Mouse (Mus musculus): ENCODE measurements around the gene Hist1h1c. TPM values are rescaled to one million over a fixed set of nuclear protein-coding genes. Genes with fewer than 3 reads are reported as not detected.
"Not testable (repeated sequence)": the region's sequence is repeated elsewhere in the genome, so short reads cannot be mapped to it uniquely, and the experiment has no call there.

Gene Hist1h1c
- total RNA-seq, 1 experiment from 2014 or later, result 345 TPM

GRCm38 (mm10) chr13:23709714-23710373 lies 28.8 kb upstream of the Hist1h1c start:
- ATAC-seq (replicated peaks in 1 of 2; ENCODE audit: insufficient read depth in 1 of 2, low FRiP score in 2 of 2, low TSS enrichment in 1 of 2, low read depth in 1 of 2, poor library complexity in 2 of 2, severe bottlenecking in 2 of 2), result no peak

DNA sequence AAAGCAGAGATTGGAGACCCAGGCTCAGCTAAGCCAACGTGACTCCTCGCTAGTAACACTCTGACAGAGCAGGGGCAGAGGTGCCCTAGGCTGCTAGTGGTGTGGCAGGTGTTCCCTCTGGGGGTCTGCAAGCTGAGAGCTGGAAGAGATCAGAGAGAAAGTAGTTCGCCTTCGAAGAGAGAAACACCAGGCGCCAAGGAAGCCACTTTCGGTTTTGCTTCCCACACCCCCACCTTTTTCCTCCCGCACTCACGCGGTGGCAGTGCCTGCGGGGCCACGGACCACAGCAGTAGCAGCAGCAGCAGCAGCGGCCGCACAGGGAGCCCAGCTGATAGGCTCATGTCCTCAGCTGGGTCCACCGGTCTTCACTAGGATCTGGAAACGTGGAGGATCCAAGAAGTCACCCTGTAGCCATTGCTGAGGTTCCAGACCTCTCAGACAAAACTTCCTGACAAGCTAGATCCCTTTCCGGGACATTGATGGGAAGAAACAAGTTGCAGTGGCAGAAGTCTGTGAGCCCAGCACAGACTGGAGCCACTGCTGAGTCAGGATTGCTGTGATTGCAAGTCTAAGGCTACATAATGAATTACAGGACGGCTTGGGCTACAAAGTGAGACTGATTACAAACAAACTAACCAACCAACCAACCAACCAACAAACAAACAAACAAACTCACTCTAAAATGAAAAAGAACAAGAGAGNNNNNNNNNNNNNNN lies 28.1 kb upstream of the Hist1h1c start, which contains the start of gene Hfe:
Gene Hfe (minus strand): TSS at position 481 of the 716 bp plus-strand sequence.
- peak; percentile 73 to 90 for ATAC-seq (replicated peaks in 1 of 2; ENCODE audit: insufficient read depth in 1 of 2, low FRiP score in 2 of 2, low TSS enrichment in 1 of 2, low read depth in 1 of 2, poor library complexity in 2 of 2, severe bottlenecking in 2 of 2)

- no peak for ATAC-seq (replicated peaks in 1 of 2; ENCODE audit: insufficient read depth in 1 of 2, low FRiP score in 2 of 2, low TSS enrichment in 1 of 2, low read depth in 1 of 2, poor library complexity in 2 of 2, severe bottlenecking in 2 of 2)
Measured at GRCm38 (mm10) chr13:23716261-23717042, 22.2 kb upstream of the Hist1h1c start.

DNA sequence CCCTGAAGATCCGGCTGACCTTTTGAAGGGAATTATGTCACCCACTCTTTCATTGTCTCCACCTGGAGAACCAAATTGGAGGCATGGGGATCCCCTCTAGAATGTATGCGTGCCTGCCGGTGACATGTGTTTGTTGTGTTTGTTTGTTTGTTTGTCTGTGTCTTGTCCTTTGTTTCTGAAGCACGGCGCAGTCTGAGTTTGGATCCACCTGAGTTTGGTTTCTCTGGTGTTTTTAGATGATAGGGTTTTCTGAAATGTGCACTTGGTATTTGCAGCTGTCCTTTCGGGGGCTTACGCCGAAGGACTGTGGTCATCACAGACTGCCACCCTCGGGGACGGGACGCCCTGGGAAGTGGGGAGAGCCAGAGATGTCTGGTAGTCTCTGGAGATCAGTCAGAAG lies 21.4 kb upstream of the Hist1h1c start:
- no peak for ATAC-seq (replicated peaks in 1 of 2; ENCODE audit: insufficient read depth in 1 of 2, low FRiP score in 2 of 2, low TSS enrichment in 1 of 2, low read depth in 1 of 2, poor library complexity in 2 of 2, severe bottlenecking in 2 of 2)

DNA sequence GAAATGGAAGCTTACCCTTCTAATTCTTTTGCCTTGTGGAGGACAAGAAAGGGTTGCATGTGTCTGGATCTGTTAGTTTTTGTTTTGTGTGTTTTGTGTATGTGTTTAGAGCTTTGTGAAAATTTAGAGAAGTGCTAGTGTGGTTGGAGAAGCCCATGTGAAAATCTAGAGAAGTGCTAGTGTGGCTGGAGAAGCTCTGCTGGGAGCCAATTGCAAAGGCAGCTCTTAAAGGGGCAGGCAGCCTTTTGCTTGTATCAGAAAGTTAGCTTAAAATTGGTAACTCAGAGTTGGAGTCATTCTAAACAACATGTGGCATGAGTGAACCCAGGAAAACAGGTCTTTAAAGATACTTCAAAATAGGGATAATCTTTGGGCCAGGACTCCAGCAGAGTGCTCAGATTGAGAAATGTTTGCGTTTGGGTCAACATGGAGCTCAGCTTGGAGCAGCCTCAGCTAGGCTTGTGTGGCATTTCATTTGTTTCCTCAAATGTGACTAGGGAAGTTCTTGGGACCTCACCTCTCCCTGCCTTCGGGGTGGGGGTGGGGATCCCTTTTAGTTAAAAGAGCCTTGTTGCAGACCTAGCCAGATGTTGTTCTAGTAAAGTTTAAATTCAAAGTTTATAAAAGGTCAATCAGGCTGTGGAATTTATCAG lies 20.9 kb upstream of the Hist1h1c start:
- not testable (repeated sequence) for ATAC-seq (replicated peaks in 1 of 2; ENCODE audit: insufficient read depth in 1 of 2, low FRiP score in 2 of 2, low TSS enrichment in 1 of 2, low read depth in 1 of 2, poor library complexity in 2 of 2, severe bottlenecking in 2 of 2)

GRCm38 (mm10) chr13:23724239-23724638 lies 14.4 kb upstream of the Hist1h1c start:
- no peak for ATAC-seq (replicated peaks in 1 of 2; ENCODE audit: insufficient read depth in 1 of 2, low FRiP score in 2 of 2, low TSS enrichment in 1 of 2, low read depth in 1 of 2, poor library complexity in 2 of 2, severe bottlenecking in 2 of 2)

- no peak for ATAC-seq (replicated peaks in 1 of 2; ENCODE audit: insufficient read depth in 1 of 2, low FRiP score in 2 of 2, low TSS enrichment in 1 of 2, low read depth in 1 of 2, poor library complexity in 2 of 2, severe bottlenecking in 2 of 2)
Measured at GRCm38 (mm10) chr13:23725213-23725612, 13.4 kb upstream of the Hist1h1c start.

GRCm38 (mm10) chr13:23728472-23729191 lies 10.0 kb upstream of the Hist1h1c start:
- ATAC-seq (replicated peaks in 1 of 2; ENCODE audit: insufficient read depth in 1 of 2, low FRiP score in 2 of 2, low TSS enrichment in 1 of 2, low read depth in 1 of 2, poor library complexity in 2 of 2, severe bottlenecking in 2 of 2), result 0 out of 4 replicates have a peak, but pooled peaks of 1 of the 2 experiments have one; percentile 16

GRCm38 (mm10) chr13:23729192-23729525 lies 9.4 kb upstream of the Hist1h1c start:
- ATAC-seq (replicated peaks in 1 of 2; ENCODE audit: insufficient read depth in 1 of 2, low FRiP score in 2 of 2, low TSS enrichment in 1 of 2, low read depth in 1 of 2, poor library complexity in 2 of 2, severe bottlenecking in 2 of 2), result peak; percentile 42 to 70; a peak in 3 of 4 replicates

DNA sequence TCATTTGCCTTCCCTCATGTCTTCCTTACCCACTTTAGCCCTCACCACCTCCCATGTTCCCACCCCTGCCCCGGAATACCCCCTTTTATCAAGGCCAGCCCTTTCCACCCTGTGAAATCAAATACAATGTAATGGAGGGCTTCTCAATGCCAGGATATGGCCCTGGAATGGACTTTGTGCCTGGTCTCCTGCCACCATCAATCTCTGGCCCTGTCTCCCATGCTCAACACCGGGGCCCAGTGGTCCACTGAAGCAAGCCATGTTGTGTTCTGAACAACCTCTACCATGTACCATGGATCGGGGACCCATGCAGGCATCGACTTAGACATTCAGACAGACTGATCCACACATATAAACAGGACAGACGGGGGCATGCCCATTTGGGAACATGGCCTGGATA lies 8.9 kb upstream of the Hist1h1c start:
- no peak for ATAC-seq (replicated peaks in 1 of 2; ENCODE audit: insufficient read depth in 1 of 2, low FRiP score in 2 of 2, low TSS enrichment in 1 of 2, low read depth in 1 of 2, poor library complexity in 2 of 2, severe bottlenecking in 2 of 2)

- no peak for ATAC-seq (replicated peaks in 1 of 2; ENCODE audit: insufficient read depth in 1 of 2, low FRiP score in 2 of 2, low TSS enrichment in 1 of 2, low read depth in 1 of 2, poor library complexity in 2 of 2, severe bottlenecking in 2 of 2)
Measured at GRCm38 (mm10) chr13:23730479-23730878, 8.1 kb upstream of the Hist1h1c start.

- peak; percentile 59 to 64; a peak in 2 of 4 replicates for ATAC-seq (replicated peaks in 1 of 2; ENCODE audit: insufficient read depth in 1 of 2, low FRiP score in 2 of 2, low TSS enrichment in 1 of 2, low read depth in 1 of 2, poor library complexity in 2 of 2, severe bottlenecking in 2 of 2)
Measured at GRCm38 (mm10) chr13:23732156-23732804, 6.3 kb upstream of the Hist1h1c start.

DNA sequence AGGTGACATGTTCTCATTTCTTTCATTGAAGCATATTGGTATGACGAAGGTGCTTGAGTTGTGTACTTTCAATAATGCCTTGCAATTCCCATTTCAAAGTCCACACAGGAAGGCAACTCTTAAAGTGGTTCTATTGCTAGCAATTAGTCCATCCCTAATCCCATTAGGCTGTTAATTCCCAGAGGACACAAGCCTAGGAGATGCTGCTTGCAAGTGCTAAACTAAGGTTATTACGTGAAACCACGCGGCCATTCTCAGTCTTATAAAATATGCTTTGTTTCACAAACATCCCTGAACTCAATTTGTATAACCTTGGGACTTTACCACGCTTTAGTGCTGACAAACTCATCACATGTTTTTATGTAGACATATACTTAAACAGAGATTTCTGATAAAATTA lies 1.5 kb upstream of the Hist1h1c start:
- no peak for ATAC-seq (replicated peaks in 1 of 2; ENCODE audit: insufficient read depth in 1 of 2, low FRiP score in 2 of 2, low TSS enrichment in 1 of 2, low read depth in 1 of 2, poor library complexity in 2 of 2, severe bottlenecking in 2 of 2)

DNA sequence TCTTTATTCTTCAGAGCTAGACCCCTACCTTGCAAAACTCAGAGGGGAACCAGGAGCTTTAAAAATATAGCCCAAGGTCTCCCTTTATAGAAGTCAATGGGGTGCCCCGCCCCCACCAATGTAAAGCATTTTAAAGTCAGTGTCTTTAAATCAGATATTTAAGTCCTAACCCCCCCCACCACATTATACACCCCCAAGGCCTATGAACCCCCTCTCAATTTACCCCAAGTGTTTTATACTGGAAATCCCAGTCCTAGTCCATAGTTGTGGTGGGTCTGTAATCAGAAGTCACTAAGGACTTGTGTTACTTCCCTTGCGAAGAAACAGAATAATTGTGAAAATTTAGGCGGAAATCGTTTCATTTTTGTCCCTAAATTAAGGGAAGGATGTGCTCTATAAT lies 567 bp upstream of the Hist1h1c start:
- ATAC-seq (replicated peaks in 1 of 2; ENCODE audit: insufficient read depth in 1 of 2, low FRiP score in 2 of 2, low TSS enrichment in 1 of 2, low read depth in 1 of 2, poor library complexity in 2 of 2, severe bottlenecking in 2 of 2), result no peak

GRCm38 (mm10) chr13:23739069-23739921 lies 687 bp downstream of the Hist1h1c start:
- ATAC-seq (replicated peaks in 1 of 2; ENCODE audit: insufficient read depth in 1 of 2, low FRiP score in 2 of 2, low TSS enrichment in 1 of 2, low read depth in 1 of 2, poor library complexity in 2 of 2, severe bottlenecking in 2 of 2), result peak; percentile 79 to 84

DNA sequence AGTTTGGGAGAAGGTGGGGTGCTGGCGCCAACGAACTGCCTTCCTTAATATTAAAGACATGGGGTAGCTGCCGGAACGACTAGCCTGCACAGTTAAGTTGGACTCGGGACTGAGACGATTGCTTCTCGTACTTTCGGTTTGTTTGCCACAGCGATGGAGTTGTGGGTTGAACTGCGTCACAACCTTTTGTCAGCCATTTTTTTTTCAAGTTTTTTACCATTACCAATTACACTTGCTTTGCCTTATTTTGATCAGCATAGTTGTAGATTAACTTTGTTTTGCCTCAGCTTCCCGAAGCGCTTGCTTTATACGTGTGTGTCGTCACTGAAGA lies 1.3 kb downstream of the Hist1h1c start:
- ATAC-seq (replicated peaks in 1 of 2; ENCODE audit: insufficient read depth in 1 of 2, low FRiP score in 2 of 2, low TSS enrichment in 1 of 2, low read depth in 1 of 2, poor library complexity in 2 of 2, severe bottlenecking in 2 of 2), result peak; percentile 44 to 48
